9 mouse cellular contexts compared by ENCODE assay signal in genomic region chr1:184447161-184447667, GRCm38 (mm10).
DNase-seq lines count a peak whose midpoint lies in the region; ATAC-seq and TF ChIP-seq lines count a peak whose summit lies in the region.
"Had no signal": no experiment of that assay in that cellular context is flagged by ENCODE, and none has a peak within 500 bp of the region (broad histone marks: within the 10 kb centered on the region; RNA-seq: fewer than 3 reads in every experiment).

No protein-coding gene starts in this region.

- H3K27ac ChIP-seq in embryonic facial prominence, embryonic 14.5 days (replicated peaks; ENCODE audit: low read depth, low read length): no peak overlapping the region
- H3K27ac ChIP-seq in lung, embryonic 15.5 days: peak overlapping the region; percentile 20; the same call in 1 of the 2 replicates
- H3K27ac ChIP-seq in hindbrain, postnatal 0 days: no peak overlapping the region

- H3K36me3 ChIP-seq in embryonic facial prominence, embryonic 14.5 days (ENCODE audit: control insufficient read depth, insufficient read depth, low read length): no peaks in the 10 kb centered on the region
- no peaks in the 10 kb centered on the region for H3K36me3 ChIP-seq in lung, embryonic 15.5 days
- H3K36me3 ChIP-seq in hindbrain, postnatal 0 days (ENCODE audit: insufficient read depth, low read length): no peaks in the 10 kb centered on the region
- H3K36me3 ChIP-seq: limb, embryonic 12.5 days had no signal

- no peaks in the 10 kb centered on the region for H3K27me3 ChIP-seq in embryonic facial prominence, embryonic 14.5 days (replicated peaks; ENCODE audit: control insufficient read depth, insufficient read depth, low read length)
- no peaks in the 10 kb centered on the region for H3K27me3 ChIP-seq in lung, embryonic 15.5 days
- no peaks in the 10 kb centered on the region for H3K27me3 ChIP-seq in hindbrain, postnatal 0 days (ENCODE audit: insufficient read depth, low read length)

- H3K4me2 ChIP-seq in embryonic facial prominence, embryonic 14.5 days (ENCODE audit: low read depth, low read length): no peak overlapping the region
- no peak overlapping the region for H3K4me2 ChIP-seq in lung, embryonic 15.5 days
- no peak overlapping the region for H3K4me2 ChIP-seq in hindbrain, postnatal 0 days (ENCODE audit: low read depth, low read length)
- H3K4me2 ChIP-seq: limb, embryonic 12.5 days had no signal

- ATAC-seq in embryonic facial prominence, embryonic 14.5 days (ENCODE audit: low read depth): peak; percentile 62
- peak; percentile 29; the same call in 1 of the 2 replicates for ATAC-seq in lung, embryonic 15.5 days (ENCODE audit: borderline replicate concordance, extremely low read depth, low FRiP score, low TSS enrichment)
- ATAC-seq in granulocyte monocyte progenitor cell, adult 5-6 weeks (replicated peaks; ENCODE audit: poor library complexity, severe bottlenecking): no peak
- ATAC-seq in hindbrain, postnatal 0 days: no peak

- no peak overlapping the region for H3K9ac ChIP-seq in embryonic facial prominence, embryonic 14.5 days (ENCODE audit: low read depth, low read length)
- H3K9ac ChIP-seq in lung, embryonic 15.5 days: no peak overlapping the region
- H3K9ac ChIP-seq in hindbrain, postnatal 0 days (replicated peaks; ENCODE audit: low read length): no peak overlapping the region
- H3K9ac ChIP-seq: limb, embryonic 12.5 days had no signal

- 44% methylated on average over 5 of the region's 5 CpGs for WGBS in embryonic facial prominence, embryonic 14.5 days
- 49% methylated on average over 5 of the region's 5 CpGs for WGBS in lung, embryonic 15.5 days
- WGBS in hindbrain, postnatal 0 days: 67% methylated on average over 5 of the region's 5 CpGs

- peak; percentile 28 to 57 for DNase-seq in adrenal gland, adult (ENCODE audit: inconsistent age in 2 of 2, low spot score in 1 of 2)
- DNase-seq in adrenal gland, postnatal 4 days (ENCODE audit: low spot score in 2 of 2): no peak
- DNase-seq in kidney, postnatal 14 days: peak; percentile 27
- DNase-seq in kidney, postnatal 25 days: no peak
- DNase-seq in embryonic facial prominence, embryonic 14.5 days (ENCODE audit: low spot score): peak; percentile 92
- DNase-seq in hindbrain, postnatal 0 days (ENCODE audit: low spot score): no peak

- H3K4me1 ChIP-seq in embryonic facial prominence, embryonic 14.5 days (ENCODE audit: control insufficient read depth, insufficient read depth, low read length): no peaks in the 10 kb centered on the region
- peaks cover 9% of the 10 kb centered on the region; the same call in 1 of the 2 replicates for H3K4me1 ChIP-seq in lung, embryonic 15.5 days
- no peaks in the 10 kb centered on the region for H3K4me1 ChIP-seq in hindbrain, postnatal 0 days (ENCODE audit: insufficient read depth, low read length)

- no peak for TF ChIP-seq CTCF in hindbrain, postnatal 0 days (IDR thresholded peaks at IDR 0.05; ENCODE audit: low read depth)

- H3K4me3 ChIP-seq in embryonic facial prominence, embryonic 14.5 days (ENCODE audit: low read depth, low read length): no peak overlapping the region
- H3K4me3 ChIP-seq in lung, embryonic 15.5 days: no peak overlapping the region
- no peak overlapping the region for H3K4me3 ChIP-seq in hindbrain, postnatal 0 days (ENCODE audit: low read length)
- H3K4me3 ChIP-seq: limb, embryonic 12.5 days had no signal

- no peaks in the 10 kb centered on the region for H3K9me3 ChIP-seq in embryonic facial prominence, embryonic 14.5 days (ENCODE audit: control insufficient read depth, low read length)
- no peaks in the 10 kb centered on the region for H3K9me3 ChIP-seq in lung, embryonic 15.5 days
- H3K9me3 ChIP-seq in hindbrain, postnatal 0 days (ENCODE audit: low read length): no peaks in the 10 kb centered on the region
- H3K9me3 ChIP-seq: limb, embryonic 12.5 days had no signal

Comparison
In these comparisons a context has a peak if more than half of its experiments do, and no peak if none do; other contexts are left out.
1. DNase-seq: peak in adrenal gland, adult (2 of 2), kidney, postnatal 14 days (single experiment) and embryonic facial prominence, embryonic 14.5 days (single experiment); none in adrenal gland, postnatal 4 days (0 of 2), kidney, postnatal 25 days (0 of 2) and hindbrain, postnatal 0 days (single experiment).
2. ATAC-seq: peak in embryonic facial prominence, embryonic 14.5 days (single experiment) and lung, embryonic 15.5 days (single experiment); none in granulocyte monocyte progenitor cell, adult 5-6 weeks (single experiment) and hindbrain, postnatal 0 days (single experiment).